Mouse (Mus musculus): Measurements from ENCODE around the gene Efhc2. TPM values are rescaled to one million over a fixed set of nuclear protein-coding genes. Genes with fewer than 3 reads are reported as not detected.

The Efhc2 gene
- under 1 TPM; 0.11 to 0.27 (median 0.17) TPM for total RNA-seq (2022)

DNA sequence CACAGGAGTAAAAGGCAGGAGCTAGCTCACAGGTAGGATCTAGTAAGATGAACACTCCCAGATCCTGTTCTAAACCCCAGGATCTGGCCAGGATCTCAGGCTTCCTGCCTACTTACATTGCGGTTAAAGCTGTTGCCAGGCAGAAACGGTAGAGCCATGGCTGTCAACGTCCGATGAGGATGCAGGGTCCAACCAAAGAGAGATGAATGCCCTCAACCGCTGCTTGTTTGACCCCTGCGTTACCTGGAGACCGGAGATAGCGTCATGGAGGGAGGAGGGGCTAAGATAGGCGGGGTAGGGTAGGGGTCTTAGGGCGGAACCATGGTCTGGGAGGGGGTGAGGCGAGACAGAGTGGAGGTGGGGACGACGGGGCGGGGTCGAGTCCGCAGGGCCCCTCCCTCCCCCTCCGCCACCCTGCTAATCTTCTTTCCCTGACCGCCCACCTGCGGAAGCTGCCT is at the start of gene Efhc2:
Gene Efhc2, minus strand, starts transcription at position 243 of the 458 bp plus-strand sequence.
- DNase-seq (ENCODE audit: low spot score): no peak

DNA sequence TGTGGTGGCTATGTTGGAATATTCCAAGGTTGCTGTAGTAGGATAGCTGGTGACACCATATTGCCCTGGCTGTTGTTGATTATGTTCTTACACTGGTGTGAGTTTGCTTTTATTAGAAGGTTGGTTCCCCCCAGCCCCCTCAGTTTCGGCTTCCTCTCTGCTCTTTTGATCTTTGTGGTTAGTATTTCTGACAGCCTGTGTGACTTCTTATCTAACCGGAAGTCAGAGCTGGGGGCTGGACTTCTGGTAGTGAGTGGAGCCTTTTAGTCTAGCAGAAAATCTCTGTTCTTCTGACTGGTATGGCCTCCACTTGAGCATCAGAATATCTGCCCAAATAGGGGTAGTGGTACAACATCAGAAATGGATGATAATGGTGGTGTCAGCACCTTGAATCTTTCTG is 45.9 kb upstream of the Efhc2 start:
- no peak for DNase-seq (ENCODE audit: low spot score)

DNA sequence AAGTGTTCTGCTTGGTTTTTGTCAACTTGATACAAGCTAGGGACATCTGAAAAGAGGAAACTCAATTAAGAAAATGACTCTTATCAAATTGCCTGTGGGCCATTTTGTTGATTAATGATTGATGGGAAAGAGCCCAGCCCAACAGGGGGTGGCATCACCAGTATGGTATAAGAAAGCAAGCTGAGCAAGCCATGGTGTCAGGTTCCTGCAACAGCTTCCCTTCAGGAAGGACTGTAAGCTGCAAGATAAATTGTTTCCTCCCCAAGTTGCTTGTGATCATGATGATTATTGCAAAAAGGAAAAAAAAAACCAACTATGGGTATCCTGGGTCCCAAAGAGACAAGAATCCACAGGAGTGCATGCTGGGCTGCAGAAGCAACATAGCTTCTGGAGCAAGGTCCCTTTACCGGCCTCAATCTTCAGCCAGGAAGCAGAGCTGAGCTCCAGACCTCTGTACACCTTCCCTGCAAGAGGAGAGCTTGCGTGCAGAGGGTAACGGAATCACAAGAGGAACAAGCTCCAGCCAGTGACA is 18.8 kb downstream of the Efhc2 start:
- no peak for DNase-seq (ENCODE audit: low spot score)

DNA sequence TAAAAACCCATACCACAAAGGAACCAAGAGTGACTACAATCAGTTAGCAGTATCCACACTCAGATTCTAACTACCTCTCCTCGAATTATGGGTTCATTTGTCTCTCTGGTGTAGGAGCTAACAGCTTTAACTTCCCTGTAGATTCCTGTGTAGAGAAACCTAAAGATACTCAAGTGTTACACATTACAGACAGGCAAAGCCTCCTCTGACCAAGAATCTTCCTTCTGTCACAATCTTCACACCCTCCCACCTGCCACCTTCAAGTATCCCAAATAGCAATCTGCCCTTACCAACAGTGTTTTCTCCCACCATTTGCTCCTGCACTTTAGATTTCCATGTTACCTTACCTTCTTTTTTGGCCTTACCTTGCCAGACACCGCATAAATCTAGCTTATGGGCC is 35.3 kb downstream of the Efhc2 start:
- DNase-seq (ENCODE audit: low spot score): no peak

DNA sequence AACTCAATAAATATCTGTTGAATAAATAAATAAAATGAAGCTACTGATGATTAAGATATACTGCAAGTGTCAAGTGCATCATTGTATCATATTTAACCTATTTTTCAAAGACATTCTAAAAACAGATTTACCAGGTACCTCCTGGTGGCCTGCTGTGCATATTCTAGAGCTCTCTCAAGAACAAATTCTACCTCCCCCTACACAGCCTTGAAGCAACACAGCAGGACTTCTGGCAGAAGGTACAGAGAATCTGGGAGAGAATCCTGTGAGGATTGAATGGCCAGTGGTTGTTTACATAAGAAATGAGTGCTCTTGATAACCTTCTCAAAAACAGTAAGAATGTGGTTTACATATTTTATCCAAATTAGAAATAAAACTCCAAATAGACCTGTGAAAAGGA is 94.0 kb downstream of the Efhc2 start:
- no peak for DNase-seq (ENCODE audit: low spot score)

DNA sequence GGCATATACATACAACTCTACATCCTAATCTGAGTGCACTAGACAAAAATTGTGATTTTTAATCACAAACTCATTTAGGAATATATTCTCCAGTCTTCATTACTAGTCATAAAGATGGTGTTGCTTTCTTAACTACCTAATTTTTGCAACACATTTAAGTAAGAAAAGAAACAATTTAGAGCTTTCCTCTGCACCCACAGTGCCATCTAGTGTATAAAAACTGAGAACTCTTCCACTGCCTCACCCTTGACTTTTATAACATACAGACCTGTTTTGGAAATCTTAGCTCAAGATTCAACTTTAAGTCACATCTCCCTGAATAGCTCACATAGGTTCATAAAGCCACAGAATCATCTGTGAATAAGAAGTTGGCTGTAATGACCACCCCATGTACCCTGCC is 101.7 kb downstream of the Efhc2 start:
- DNase-seq (ENCODE audit: low spot score): no peak

DNA sequence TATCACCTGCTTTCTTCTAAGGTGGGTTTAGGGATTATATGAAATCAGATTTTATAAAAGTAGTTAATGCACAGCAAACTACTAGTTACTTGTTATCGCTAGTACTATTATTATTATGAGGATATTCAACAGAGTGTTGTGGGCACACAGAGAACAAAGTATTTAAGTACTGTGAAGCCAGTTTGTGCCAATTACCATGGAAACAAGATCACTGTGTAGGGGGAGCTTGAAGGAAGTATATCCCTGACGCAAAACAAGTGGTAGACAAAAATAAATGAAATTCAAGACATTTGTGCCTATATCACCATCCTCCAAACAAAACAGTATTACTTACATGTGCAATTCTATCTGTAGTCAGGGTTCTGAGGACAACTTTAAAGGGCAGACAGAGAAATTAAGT is 105.7 kb downstream of the Efhc2 start:
- no peak for DNase-seq (ENCODE audit: low spot score)

DNA sequence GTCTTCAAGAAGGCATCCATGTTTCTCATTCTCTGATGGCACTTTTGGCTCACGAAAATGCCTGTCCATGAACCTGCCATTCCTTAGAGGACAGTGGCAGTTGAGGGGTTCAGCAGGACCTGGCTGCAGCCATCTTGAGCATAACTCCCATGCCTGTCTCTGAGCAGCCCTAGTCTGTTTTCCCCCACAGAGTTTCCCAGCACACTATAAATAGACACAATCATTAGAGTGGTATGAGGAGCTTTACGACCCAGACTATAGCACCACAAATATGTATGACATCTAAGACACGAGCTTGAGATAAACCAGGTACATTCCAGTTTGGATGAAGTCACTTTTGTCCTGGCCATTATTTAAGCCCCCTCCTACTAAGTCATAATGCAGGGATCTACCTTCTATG is 143.4 kb downstream of the Efhc2 start:
- no peak for DNase-seq (ENCODE audit: low spot score)

DNA sequence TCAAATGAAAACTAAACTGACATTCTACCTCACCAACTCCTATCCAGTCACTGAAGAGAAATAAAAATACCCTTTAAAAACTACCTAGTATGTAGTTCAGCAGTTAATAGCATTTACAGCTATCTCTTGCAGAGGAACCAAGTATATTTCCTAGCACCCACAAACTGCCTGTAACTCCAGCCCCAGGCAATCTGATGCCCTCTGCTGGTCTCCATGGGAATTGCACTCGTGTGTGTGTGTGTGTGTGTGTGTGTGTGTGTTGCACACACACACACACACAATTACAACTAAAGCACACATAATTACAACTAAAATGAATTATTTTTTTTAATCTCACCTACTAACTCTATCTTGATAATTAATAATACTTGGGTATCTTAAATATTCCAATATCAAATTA is 153.5 kb downstream of the Efhc2 start:
- DNase-seq (ENCODE audit: low spot score): no peak

Data from heart, adult 8-10 months (tissue).